Mouse (Mus musculus): ENCODE data around the gene Zbtb9. TPM values are rescaled to one million over a fixed set of nuclear protein-coding genes. Genes with fewer than 3 reads are reported as not detected.

The Zbtb9 gene
- polyA plus RNA-seq, 1 experiment from 2014 or later, result 10.8 TPM

GRCm38 (mm10) chr17:26936921-26937695 lies 35.9 kb upstream of the Zbtb9 start:
- H3K9ac ChIP-seq (replicated peaks; ENCODE audit: low read depth, low read length), result no peak overlapping the region

GRCm38 (mm10) chr17:26937883-26938695 lies 34.9 kb upstream of the Zbtb9 start:
- peak overlapping the region; percentile 94 for H3K4me2 ChIP-seq (ENCODE audit: low read depth, low read length)
- peaks cover 36% of the 10 kb centered on the region for H3K4me1 ChIP-seq (ENCODE audit: control insufficient read depth, insufficient read depth, low read length)
- peaks cover 10% of the 10 kb centered on the region for H3K36me3 ChIP-seq (ENCODE audit: control insufficient read depth, insufficient read depth, low read length)
- peak overlapping the region; percentile 59; the same call in 1 of the 2 replicates for H3K9ac ChIP-seq (replicated peaks; ENCODE audit: low read depth, low read length)
- H3K27me3 ChIP-seq (ENCODE audit: control insufficient read depth, insufficient read depth, low read length), result no peaks in the 10 kb centered on the region
- H3K27ac ChIP-seq (ENCODE audit: low read depth, low read length), result no peak overlapping the region
- H3K4me3 ChIP-seq (ENCODE audit: low read depth, low read length), result peak overlapping the region; percentile 62
- WGBS, result 64% methylated on average over 16 of the region's 16 CpGs
- ATAC-seq (ENCODE audit: low read depth), result no peak
- H3K9me3 ChIP-seq (ENCODE audit: control insufficient read depth, low read length), result no peaks in the 10 kb centered on the region

More at GRCm38 (mm10) chr17:26936921-26937695, 35.9 kb upstream of the Zbtb9 start:
- WGBS, result 91% methylated on average over 15 of the region's 15 CpGs
- Histone ChIP-seq H3K36me3 (ENCODE audit: control insufficient read depth, insufficient read depth, low read length) (peaks cover 10% of the 10 kb centered on the region), H3K9me3 (ENCODE audit: control insufficient read depth, low read length) (no peaks in the 10 kb centered on the region), H3K4me1 (ENCODE audit: control insufficient read depth, insufficient read depth, low read length) (peaks cover 32% of the 10 kb centered on the region), H3K4me2 (ENCODE audit: low read depth, low read length) (no peak overlapping the region), H3K27ac (ENCODE audit: low read depth, low read length) (no peak overlapping the region), H3K27me3 (ENCODE audit: control insufficient read depth, insufficient read depth, low read length) (no peaks in the 10 kb centered on the region), H3K4me3 (ENCODE audit: low read depth, low read length) (no peak overlapping the region)
- no peak for ATAC-seq (ENCODE audit: low read depth)

- peak; percentile 0; the same call in 1 of the 2 replicates for ATAC-seq (ENCODE audit: low read depth)
- under 1% methylated on average over 22 of the region's 22 CpGs for WGBS
Measured at GRCm38 (mm10) chr17:26938731-26939130, 34.2 kb upstream of the Zbtb9 start.

GRCm38 (mm10) chr17:26939178-26939972 lies 33.6 kb upstream of the Zbtb9 start, which contains the start of gene Cuta:
Gene Cuta (minus strand): TSS chr17:26939569.
- H3K4me1 ChIP-seq (ENCODE audit: control insufficient read depth, insufficient read depth, low read length), result peaks cover 29% of the 10 kb centered on the region
- peak within 1 kb of the TSS; percentile 96 for H3K27ac ChIP-seq (ENCODE audit: low read depth, low read length)
- peak within 1 kb of the TSS; percentile 62 for H3K4me3 ChIP-seq (ENCODE audit: low read depth, low read length)
- H3K36me3 ChIP-seq (ENCODE audit: control insufficient read depth, insufficient read depth, low read length), result peaks cover 10% of the 10 kb centered on the region
- peak within 1 kb of the TSS; percentile 94 for H3K4me2 ChIP-seq (ENCODE audit: low read depth, low read length)
- peak within 1 kb of the TSS; percentile 65 for H3K9ac ChIP-seq (replicated peaks; ENCODE audit: low read depth, low read length)
- under 1% methylated on average over 64 of the region's 70 CpGs for WGBS
- H3K27me3 ChIP-seq (ENCODE audit: control insufficient read depth, insufficient read depth, low read length), result no peaks in the 10 kb centered on the region
- ATAC-seq (ENCODE audit: low read depth), result peak; percentile 94
- no peaks in the 10 kb centered on the region for H3K9me3 ChIP-seq (ENCODE audit: control insufficient read depth, low read length)

More at GRCm38 (mm10) chr17:26938731-26939130, 34.2 kb upstream of the Zbtb9 start:
- Histone ChIP-seq H3K36me3 (ENCODE audit: control insufficient read depth, insufficient read depth, low read length) (peaks cover 10% of the 10 kb centered on the region), H3K27me3 (ENCODE audit: control insufficient read depth, insufficient read depth, low read length) (no peaks in the 10 kb centered on the region), H3K9me3 (ENCODE audit: control insufficient read depth, low read length) (no peaks in the 10 kb centered on the region), H3K4me2 (ENCODE audit: low read depth, low read length) (peak overlapping the region; percentile 94), H3K9ac (replicated peaks; ENCODE audit: low read depth, low read length) (peak overlapping the region; percentile 59), H3K4me1 (ENCODE audit: control insufficient read depth, insufficient read depth, low read length) (peaks cover 34% of the 10 kb centered on the region), H3K27ac (ENCODE audit: low read depth, low read length) (peak overlapping the region; percentile 96), H3K4me3 (ENCODE audit: low read depth, low read length) (peak overlapping the region; percentile 62)

GRCm38 (mm10) chr17:26939973-26940300 lies 33.0 kb upstream of the Zbtb9 start:
- peak overlapping the region; percentile 65 for H3K9ac ChIP-seq (replicated peaks; ENCODE audit: low read depth, low read length)
- peaks cover 10% of the 10 kb centered on the region for H3K36me3 ChIP-seq (ENCODE audit: control insufficient read depth, insufficient read depth, low read length)
- H3K9me3 ChIP-seq (ENCODE audit: control insufficient read depth, low read length), result no peaks in the 10 kb centered on the region
- no peaks in the 10 kb centered on the region for H3K27me3 ChIP-seq (ENCODE audit: control insufficient read depth, insufficient read depth, low read length)
- 3% methylated on average over 3 of the region's 3 CpGs for WGBS
- peak overlapping the region; percentile 84 for H3K4me2 ChIP-seq (ENCODE audit: low read depth, low read length)
- peaks cover 28% of the 10 kb centered on the region for H3K4me1 ChIP-seq (ENCODE audit: control insufficient read depth, insufficient read depth, low read length)
- ATAC-seq (ENCODE audit: low read depth), result no peak
- peak overlapping the region; percentile 62 for H3K4me3 ChIP-seq (ENCODE audit: low read depth, low read length)
- peak overlapping the region; percentile 96 for H3K27ac ChIP-seq (ENCODE audit: low read depth, low read length)

GRCm38 (mm10) chr17:26941031-26941789 lies 31.8 kb upstream of the Zbtb9 start, which contains the start of gene Syngap1:
Gene Syngap1 (plus strand): TSS chr17:26941253.
- Histone ChIP-seq H3K4me2 (ENCODE audit: low read depth, low read length) (peak within 1 kb of the TSS; percentile 84), H3K9ac (replicated peaks; ENCODE audit: low read depth, low read length) (peak within 1 kb of the TSS; percentile 65), H3K4me1 (ENCODE audit: control insufficient read depth, insufficient read depth, low read length) (peaks cover 37% of the 10 kb centered on the region), H3K9me3 (ENCODE audit: control insufficient read depth, low read length) (no peaks in the 10 kb centered on the region), H3K36me3 (ENCODE audit: control insufficient read depth, insufficient read depth, low read length) (peaks cover 6% of the 10 kb centered on the region; the same call in 1 of the 2 replicates), H3K27ac (ENCODE audit: low read depth, low read length) (peak within 1 kb of the TSS; percentile 96), H3K4me3 (ENCODE audit: low read depth, low read length) (peak within 1 kb of the TSS; percentile 62), H3K27me3 (ENCODE audit: control insufficient read depth, insufficient read depth, low read length) (no peaks in the 10 kb centered on the region)
- 3% methylated on average over 20 of the region's 24 CpGs for WGBS
- no peak for ATAC-seq (ENCODE audit: low read depth)

- H3K27ac ChIP-seq (ENCODE audit: low read depth, low read length), result peak overlapping the region; percentile 96
- no peaks in the 10 kb centered on the region for H3K9me3 ChIP-seq (ENCODE audit: control insufficient read depth, low read length)
- H3K9ac ChIP-seq (replicated peaks; ENCODE audit: low read depth, low read length), result peak overlapping the region; percentile 56
- H3K4me1 ChIP-seq (ENCODE audit: control insufficient read depth, insufficient read depth, low read length), result peaks cover 44% of the 10 kb centered on the region
- H3K4me2 ChIP-seq (ENCODE audit: low read depth, low read length), result peak overlapping the region; percentile 84
- H3K4me3 ChIP-seq (ENCODE audit: low read depth, low read length), result peak overlapping the region; percentile 62
- H3K27me3 ChIP-seq (ENCODE audit: control insufficient read depth, insufficient read depth, low read length), result no peaks in the 10 kb centered on the region
- WGBS, result 9% methylated on average over 4 of the region's 4 CpGs
- H3K36me3 ChIP-seq (ENCODE audit: control insufficient read depth, insufficient read depth, low read length), result no peaks in the 10 kb centered on the region
- no peak for ATAC-seq (ENCODE audit: low read depth)
Measured at GRCm38 (mm10) chr17:26941841-26942570, 31.0 kb upstream of the Zbtb9 start.
